In the genomic region with DNA sequence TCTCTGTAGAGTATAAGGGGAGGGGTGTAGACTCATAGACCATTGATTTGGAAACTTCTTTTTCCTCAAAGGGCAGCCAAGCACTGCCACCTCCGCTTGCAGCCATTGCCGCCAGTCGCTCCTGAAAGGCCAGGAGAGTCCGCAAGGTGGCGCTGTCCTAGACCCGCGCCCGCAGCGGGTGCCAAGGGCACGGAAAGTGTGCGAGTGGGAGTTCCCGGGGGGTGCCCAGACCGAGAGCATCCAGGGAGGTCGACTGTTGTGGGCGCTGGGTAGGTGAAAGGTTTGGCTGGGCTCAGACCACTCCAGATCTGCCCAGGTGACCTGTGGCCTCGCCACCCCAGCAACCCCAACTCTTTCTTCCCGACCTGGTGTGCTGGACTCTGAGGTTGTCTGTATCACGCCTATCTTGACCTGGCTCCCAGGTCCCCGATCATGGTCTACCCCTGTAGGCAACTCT, we compare ENCODE assay signal across 8 mouse cellular contexts. TPM values are rescaled to one million over a fixed set of nuclear protein-coding genes. Genes with fewer than 3 reads are reported as not detected.
DNase-seq lines count a peak whose midpoint lies in the region; ATAC-seq lines count a peak whose summit lies in the region.

No protein-coding gene starts in this region.

- peak overlapping the region; percentile 96 for H3K4me2 ChIP-seq in intestine, embryonic 15.5 days (replicated peaks)

- DNase-seq in R1 (ENCODE audit: low read depth, low spot score), result peak; percentile 57
- peak; percentile 52 to 54 for DNase-seq in cerebellum, postnatal 36 days
- DNase-seq in gastrocnemius, postnatal 14 days, result peak; percentile 54
- peak; percentile 87 for DNase-seq in limb, embryonic 10.5 days (ENCODE audit: low spot score)
- peak; percentile 82 for DNase-seq in midbrain, embryonic 10.5 days (ENCODE audit: low spot score)
- DNase-seq in right cerebral cortex, postnatal 4 days, result peak; percentile 84
- peak; percentile 51 to 75 for DNase-seq in urinary bladder, postnatal 4 days (ENCODE audit: low spot score in 2 of 2)

- peaks cover 7% of the 10 kb centered on the region for H3K4me1 ChIP-seq in intestine, embryonic 15.5 days (replicated peaks)
- peaks cover 16% of the 10 kb centered on the region for H3K4me1 ChIP-seq in limb, embryonic 10.5 days
- peaks cover 15% of the 10 kb centered on the region for H3K4me1 ChIP-seq in midbrain, embryonic 10.5 days

- intact Hi-C loops in gastrocnemius, postnatal 14 days (cut with DNase I; ENCODE audit: low total_unique reads), result no loop called here

- peak; percentile 72 for ATAC-seq in intestine, embryonic 15.5 days

- peak overlapping the region; percentile 46 for H3K4me3 ChIP-seq in intestine, embryonic 15.5 days (replicated peaks)
- peak overlapping the region; percentile 68 for H3K4me3 ChIP-seq in limb, embryonic 10.5 days
- H3K4me3 ChIP-seq in midbrain, embryonic 10.5 days, result peak overlapping the region; percentile 74

- H3K36me3 ChIP-seq in intestine, embryonic 15.5 days, result no peaks in the 10 kb centered on the region
- no peaks in the 10 kb centered on the region for H3K36me3 ChIP-seq in limb, embryonic 10.5 days
- H3K36me3 ChIP-seq in midbrain, embryonic 10.5 days, result no peaks in the 10 kb centered on the region

- peaks cover 20% of the 10 kb centered on the region for H3K27me3 ChIP-seq in intestine, embryonic 15.5 days (replicated peaks)
- peaks cover 64% of the 10 kb centered on the region for H3K27me3 ChIP-seq in limb, embryonic 10.5 days (ENCODE audit: low read depth, poor library complexity, severe bottlenecking)
- peaks cover 44% of the 10 kb centered on the region for H3K27me3 ChIP-seq in midbrain, embryonic 10.5 days (ENCODE audit: low read depth, poor library complexity, severe bottlenecking)

- no peak overlapping the region for H3K27ac ChIP-seq in intestine, embryonic 15.5 days
- H3K27ac ChIP-seq in limb, embryonic 10.5 days, result peak overlapping the region; percentile 61
- H3K27ac ChIP-seq in midbrain, embryonic 10.5 days (replicated peaks), result peak overlapping the region; percentile 65

- 1% methylated on average over 19 of the region's 19 CpGs for WGBS in intestine, embryonic 15.5 days
- 1% methylated on average over 19 of the region's 19 CpGs for WGBS in limb, embryonic 10.5 days
- WGBS in midbrain, embryonic 10.5 days, result 1% methylated on average over 19 of the region's 19 CpGs

- H3K9ac ChIP-seq in intestine, embryonic 15.5 days, result peak overlapping the region; percentile 43

- H3K9me3 ChIP-seq in intestine, embryonic 15.5 days, result no peaks in the 10 kb centered on the region
- no peaks in the 10 kb centered on the region for H3K9me3 ChIP-seq in limb, embryonic 10.5 days (replicated peaks)
- no peaks in the 10 kb centered on the region for H3K9me3 ChIP-seq in midbrain, embryonic 10.5 days (replicated peaks)

RNA-seq across cellular contexts. Expression of a gene that starts 0.7 kb away (rescaled TPM):
- total RNA-seq in gastrocnemius, postnatal 14 days (2021), result under 1 TPM; 0.24 to 0.59 TPM
- 0.72 and 0.75 TPM in 2 replicates for polyA plus RNA-seq in intestine, embryonic 15.5 days (2015; fragmentation: Nextera tagmentation; extraction: Ambion mirVana)
- 0.21 and 0.40 TPM in 2 replicates for polyA plus RNA-seq in limb, embryonic 10.5 days (2016; fragmentation: Nextera tagmentation; extraction: Ambion mirVana)
- 0.57 and 0.78 TPM in 2 replicates for polyA plus RNA-seq in midbrain, embryonic 10.5 days (2016; fragmentation: Nextera tagmentation; extraction: Ambion mirVana)
